Comparison of ENCODE assay signal across 8 mouse cellular contexts in the genomic region with DNA sequence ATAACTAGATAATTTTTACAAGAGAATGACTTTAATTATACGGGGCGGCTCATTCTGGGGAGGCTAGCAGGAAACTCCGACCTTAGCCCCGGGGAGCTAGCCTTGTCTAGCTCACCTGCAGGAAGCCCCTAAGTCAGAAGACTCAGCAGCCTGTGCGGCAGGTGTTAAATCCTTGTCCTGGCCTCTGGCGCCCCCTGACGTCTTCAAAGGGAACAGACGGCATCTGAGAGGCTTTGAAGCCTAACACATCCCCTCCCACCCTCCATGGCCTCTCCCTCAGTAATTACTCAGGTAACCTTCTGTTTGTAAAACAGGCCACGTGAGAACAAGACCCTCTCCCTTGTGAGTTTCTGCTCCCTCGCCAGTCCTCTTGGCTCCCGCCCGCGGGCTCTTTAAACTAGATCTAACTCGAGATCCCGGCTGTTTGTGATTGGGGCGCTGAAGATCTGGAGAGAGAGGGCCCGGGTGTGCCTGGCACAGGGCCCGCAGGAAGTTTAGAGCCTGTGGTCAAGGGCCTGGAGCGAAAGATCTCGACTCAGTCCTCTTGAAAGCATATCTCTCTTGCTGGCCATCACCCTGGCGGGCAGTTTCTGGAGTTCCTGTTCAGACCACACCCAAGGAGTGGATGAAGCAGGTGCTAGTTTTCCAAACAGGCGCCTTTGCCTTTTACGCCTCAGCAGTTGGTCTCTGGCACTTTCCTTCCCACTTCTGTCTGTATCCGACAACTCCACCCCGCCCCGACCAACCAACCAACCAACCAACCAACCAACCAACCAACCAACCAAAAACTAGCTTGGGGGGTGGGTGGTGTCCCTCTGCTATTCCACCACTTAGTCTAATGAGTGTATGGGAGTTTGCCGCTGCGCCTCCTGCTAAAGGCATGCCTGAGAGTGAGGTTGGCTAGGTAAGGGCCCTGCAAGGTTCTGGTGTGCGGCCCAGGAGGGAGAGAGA. TPM values are rescaled to one million over a fixed set of nuclear protein-coding genes. Genes with fewer than 3 reads are reported as not detected.
DNase-seq lines count a peak whose midpoint lies in the region; ATAC-seq lines count a peak whose summit lies in the region.

No protein-coding gene starts in this region.

- H3K36me3 ChIP-seq in hindbrain, embryonic 16.5 days (ENCODE audit: control insufficient read depth, insufficient read depth, low read length), result no peaks in the 10 kb centered on the region

- H3K27me3 ChIP-seq in hindbrain, embryonic 16.5 days (replicated peaks; ENCODE audit: control insufficient read depth, insufficient read depth, low read length), result peaks cover 29% of the 10 kb centered on the region

- 17% methylated on average over 29 of the region's 29 CpGs for WGBS in hindbrain, embryonic 16.5 days

- H3K9ac ChIP-seq in hindbrain, embryonic 16.5 days (ENCODE audit: low read depth, low read length), result no peak overlapping the region

- H3K27ac ChIP-seq in hindbrain, embryonic 16.5 days (ENCODE audit: low read depth, low read length), result no peak overlapping the region

- H3K4me1 ChIP-seq in hindbrain, embryonic 16.5 days (ENCODE audit: control insufficient read depth, insufficient read depth, low read depth, low read length), result no peaks in the 10 kb centered on the region; the same call in 1 of the 2 replicates

- H3K9me3 ChIP-seq in hindbrain, embryonic 16.5 days (ENCODE audit: control insufficient read depth, low read length), result no peaks in the 10 kb centered on the region

- intact Hi-C loops in left cerebral cortex, postnatal 10 days (cut with DNase I), result loop anchor here (1.0 to 10.0 kb wide), 4 partner anchors 97 to 490 kb away; a partner anchor contains a TSS

- H3K4me2 ChIP-seq in hindbrain, embryonic 16.5 days (ENCODE audit: low read length), result peak overlapping the region; percentile 43

- no peak overlapping the region for H3K4me3 ChIP-seq in hindbrain, embryonic 16.5 days (ENCODE audit: low read length)

- peak; percentile 78 for ATAC-seq in hindbrain, embryonic 16.5 days
- ATAC-seq in megakaryocyte progenitor cell, adult 5-6 weeks (replicated peaks; ENCODE audit: poor library complexity), result peak; percentile 79

- DNase-seq in adipocyte (ENCODE audit: low spot score), result peak; percentile 76
- DNase-seq in cerebellum, postnatal 4 days (ENCODE audit: low spot score in 2 of 2), result peak; percentile 61 to 80
- DNase-seq in gastrocnemius, adult 18-20 months (ENCODE audit: low spot score), result peak; percentile 75
- peak; percentile 58 to 75 for DNase-seq in left cerebral cortex, postnatal 10 days (ENCODE audit: extremely low spot score in 1 of 2, low spot score in 2 of 2)
- DNase-seq in right cerebral cortex, postnatal 10 days (ENCODE audit: low spot score in 2 of 2), result peak; percentile 80 to 87
- DNase-seq in urinary bladder, postnatal 25 days (ENCODE audit: low spot score), result peak; percentile 73

RNA-seq across cellular contexts. Expression of a gene that starts 24.4 kb away (rescaled TPM):
- not detected for total RNA-seq in gastrocnemius, adult 18-20 months (2021)
- polyA plus RNA-seq in hindbrain, embryonic 16.5 days (2015; fragmentation: Nextera tagmentation; extraction: Ambion mirVana), result not detected in 2 replicates
- not detected for total RNA-seq in left cerebral cortex, postnatal 10 days (2021)
- total RNA-seq in megakaryocyte progenitor cell, adult 5-6 weeks (2015), result not detected in 2 replicates
- not detected in 2 replicates for total RNA-seq in megakaryocyte progenitor cell, adult 5-6 weeks (2017)

RNA-seq across cellular contexts. Expression of a gene that starts 26.7 kb away (rescaled TPM):
- 10 to 100 TPM; 59.5 to 83.2 TPM for total RNA-seq in gastrocnemius, adult 18-20 months (2021)
- polyA plus RNA-seq in hindbrain, embryonic 16.5 days (2015; fragmentation: Nextera tagmentation; extraction: Ambion mirVana), result 1.1 and 1.9 TPM in 2 replicates
- total RNA-seq in left cerebral cortex, postnatal 10 days (2021), result under 1 TPM; 0.45 to 0.54 TPM
- not detected in 2 replicates for total RNA-seq in megakaryocyte progenitor cell, adult 5-6 weeks (2015)
- total RNA-seq in megakaryocyte progenitor cell, adult 5-6 weeks (2017), result not detected in 2 replicates

Comparison
In these comparisons a context has a peak if more than half of its experiments do, and no peak if none do; other contexts are left out.
1. RNA of a gene that starts 26.7 kb away (total RNA-seq): 59.5 to 83.2 TPM in gastrocnemius, adult 18-20 months; 0.45 to 0.54 TPM in left cerebral cortex, postnatal 10 days and not detected in megakaryocyte progenitor cell, adult 5-6 weeks; every median in the first group is over 10 times any median in the second.
2. Peak in every context shown above with its lines, with median percentiles within 50 percentile points of each other: DNase-seq.